Mouse (Mus musculus) testis, adult 2 months (tissue): Measurements from ENCODE around the gene 2010300C02Rik.

Experiments used
- CTCF ChIP-seq: fragments of 200-500 bp; IDR thresholded peaks from 2 replicates; pipeline ENCODE4 v1.5.1; 2012; ENCODE audit warnings: low read depth, mild to moderate bottlenecking, inconsistent platforms, low read length, moderate library complexity; ENCODE audit not compliant: control insufficient read depth, insufficient read depth, insufficient replicate concordance
- POLR2A ChIP-seq: fragments of 200-500 bp; IDR thresholded peaks from 2 replicates; pipeline ENCODE4 v1.6.1; 2012; ENCODE audit warnings: low read depth, mild to moderate bottlenecking, inconsistent platforms, low read length, moderate library complexity; ENCODE audit not compliant: control insufficient read depth

- peak; percentile 81; the same call in 1 of the 2 replicates for TF ChIP-seq CTCF
- no peak for TF ChIP-seq POLR2A
These were observed 80.8 kb downstream of the 2010300C02Rik start for GRCm38 (mm10) chr1:37639101-37639500.
